ENCODE assay signal across 12 mouse cellular contexts in genomic region chr5:88889326-88889725, GRCm38 (mm10). TPM values are rescaled to one million over a fixed set of nuclear protein-coding genes. Genes with fewer than 3 reads are reported as not detected.
A peak's percentile ranks its signal among the peaks of the same experiment; 100 is the strongest.
DNase-seq lines count a peak whose midpoint lies in the region; ATAC-seq and TF ChIP-seq lines count a peak whose summit lies in the region.
"Had no signal": no experiment of that assay in that cellular context is flagged by ENCODE, and none has a peak within 500 bp of the region (broad histone marks: within the 10 kb centered on the region; RNA-seq: fewer than 3 reads in every experiment).

No protein-coding gene starts in this region.

- no peak overlapping the region for H3K4me3 ChIP-seq in lung, postnatal 0 days (ENCODE audit: low read depth, low read length)
- no peak overlapping the region for H3K4me3 ChIP-seq in intestine, embryonic 15.5 days (replicated peaks)
- H3K4me3 ChIP-seq in olfactory bulb, adult 2 months (ENCODE audit: insufficient read depth, low read depth, low read length): no peak overlapping the region
- H3K4me3 ChIP-seq in hindbrain, embryonic 11.5 days (ENCODE audit: low read depth, low read length): no peak overlapping the region

- TF ChIP-seq EP300 in lung, postnatal 0 days (IDR thresholded peaks at IDR 0.05): no peak

- H3K4me2 ChIP-seq in lung, postnatal 0 days (replicated peaks; ENCODE audit: low read depth, low read length): no peak overlapping the region
- peak overlapping the region; percentile 22; the same call in 1 of the 2 replicates for H3K4me2 ChIP-seq in intestine, embryonic 15.5 days (replicated peaks)
- H3K4me2 ChIP-seq in hindbrain, embryonic 11.5 days (replicated peaks; ENCODE audit: low read depth, low read length): no peak overlapping the region

- no peaks in the 10 kb centered on the region for H3K9me3 ChIP-seq in lung, postnatal 0 days (ENCODE audit: low read length)
- no peaks in the 10 kb centered on the region for H3K9me3 ChIP-seq in intestine, embryonic 15.5 days
- H3K9me3 ChIP-seq in hindbrain, embryonic 11.5 days (ENCODE audit: control insufficient read depth, low read length): no peaks in the 10 kb centered on the region
- H3K9me3 ChIP-seq: heart, embryonic 13.5 days had no signal

- peak; percentile 28 to 32 for DNase-seq in heart, postnatal 10 days
- no peak for DNase-seq in heart, adult 9 months (ENCODE audit: low spot score in 2 of 2)
- DNase-seq in lung, postnatal 0 days (ENCODE audit: low spot score): peak; percentile 17
- DNase-seq in lung, postnatal 36 days: no peak
- no peak for DNase-seq in hindbrain, embryonic 11.5 days (ENCODE audit: low spot score)
- DNase-seq: kidney, adult 8-10 months; lung, adult 18-20 months; spleen, adult 18-20 months had no signal

- no peak overlapping the region for H3K9ac ChIP-seq in lung, postnatal 0 days (replicated peaks; ENCODE audit: low read depth)
- no peak overlapping the region for H3K9ac ChIP-seq in intestine, embryonic 15.5 days
- no peak overlapping the region for H3K9ac ChIP-seq in hindbrain, embryonic 11.5 days (ENCODE audit: low read depth, low read length)

- peak; percentile 46 for TF ChIP-seq CTCF in lung, postnatal 0 days (IDR thresholded peaks at IDR 0.05)
- TF ChIP-seq CTCF in olfactory bulb, adult 2 months (IDR thresholded peaks at IDR 0.05; ENCODE audit: insufficient read depth, low read depth, low read length): no peak

- no peaks in the 10 kb centered on the region for H3K27me3 ChIP-seq in lung, postnatal 0 days (replicated peaks; ENCODE audit: insufficient read depth, low read length)
- H3K27me3 ChIP-seq in intestine, embryonic 15.5 days (replicated peaks): no peaks in the 10 kb centered on the region
- peaks cover 7% of the 10 kb centered on the region; the same call in 1 of the 2 replicates for H3K27me3 ChIP-seq in hindbrain, embryonic 11.5 days (ENCODE audit: control insufficient read depth, insufficient read depth, low read length)

- no peak for ATAC-seq in lung, postnatal 0 days
- ATAC-seq in intestine, embryonic 15.5 days: no peak
- ATAC-seq in erythroid progenitor cell, adult 5-6 weeks (replicated peaks; ENCODE audit: low FRiP score, poor library complexity, severe bottlenecking): no peak
- no peak for ATAC-seq in hindbrain, embryonic 11.5 days (ENCODE audit: low FRiP score)

- no peaks in the 10 kb centered on the region for H3K36me3 ChIP-seq in lung, postnatal 0 days (ENCODE audit: insufficient read depth, low read length)
- no peaks in the 10 kb centered on the region for H3K36me3 ChIP-seq in intestine, embryonic 15.5 days
- H3K36me3 ChIP-seq in hindbrain, embryonic 11.5 days (ENCODE audit: control insufficient read depth, insufficient read depth, low read length): no peaks in the 10 kb centered on the region
- H3K36me3 ChIP-seq: heart, embryonic 13.5 days had no signal

- no peaks in the 10 kb centered on the region for H3K4me1 ChIP-seq in lung, postnatal 0 days (ENCODE audit: insufficient read depth, low read depth, low read length)
- H3K4me1 ChIP-seq in intestine, embryonic 15.5 days (replicated peaks): peaks cover 11% of the 10 kb centered on the region; the same call in 1 of the 2 replicates
- H3K4me1 ChIP-seq in olfactory bulb, adult 2 months (ENCODE audit: control insufficient read depth, insufficient read depth, low read length): peaks cover 4% of the 10 kb centered on the region; the same call in 1 of the 2 replicates
- H3K4me1 ChIP-seq in hindbrain, embryonic 11.5 days (replicated peaks; ENCODE audit: control insufficient read depth, insufficient read depth, low read length): peaks cover 4% of the 10 kb centered on the region; the same call in 1 of the 2 replicates

- intact Hi-C loops in heart, postnatal 10 days (cut with DNase I): loop anchor here (5.0 to 10.0 kb wide), 2 partner anchors 38 to 175 kb away; no protein-coding TSS in a partner anchor

- TF ChIP-seq POLR2A in olfactory bulb, adult 2 months (IDR thresholded peaks at IDR 0.05; ENCODE audit: insufficient read depth, low read depth, low read length): no peak

- no peak overlapping the region for H3K27ac ChIP-seq in lung, postnatal 0 days (ENCODE audit: low read length)
- no peak overlapping the region for H3K27ac ChIP-seq in intestine, embryonic 15.5 days
- peak overlapping the region; percentile 26; the same call in 1 of the 2 replicates for H3K27ac ChIP-seq in olfactory bulb, adult 2 months (ENCODE audit: insufficient read depth, low read depth, low read length)
- H3K27ac ChIP-seq in hindbrain, embryonic 11.5 days (ENCODE audit: low read depth, low read length): no peak overlapping the region
- H3K27ac ChIP-seq: heart, embryonic 13.5 days had no signal

- 30% methylated on average over 4 of the region's 4 CpGs for WGBS in lung, postnatal 0 days
- WGBS in intestine, embryonic 15.5 days: 37% methylated on average over 4 of the region's 4 CpGs
- WGBS in olfactory bulb, adult 2 months: 24% methylated on average over 4 of the region's 4 CpGs
- 36% methylated on average over 4 of the region's 4 CpGs for WGBS in hindbrain, embryonic 11.5 days

RNA-seq across cellular contexts. Expression of gene Slc4a4, which starts 2.7 kb away (rescaled TPM):
- 10 to 100 TPM; 34.1 to 44.1 TPM for total RNA-seq in heart, postnatal 10 days (2021)
- 2.9 and 4.0 TPM in 2 replicates for polyA plus RNA-seq in lung, postnatal 0 days (2015; fragmentation: Nextera tagmentation; extraction: Ambion mirVana)
- 4.6 and 4.7 TPM in 2 replicates for polyA plus RNA-seq in intestine, embryonic 15.5 days (2015; fragmentation: Nextera tagmentation; extraction: Ambion mirVana)
- 154 and 905 TPM in 2 replicates for polyA plus RNA-seq in olfactory bulb, adult 2 months (2012; ENCODE audit: insufficient read depth, insufficient read length, low replicate concordance, missing spikeins)
- total RNA-seq in erythroid progenitor cell, adult 5-6 weeks (2015; ENCODE audit: low replicate concordance): not detected in 2 replicates
- not detected in 2 replicates for total RNA-seq in erythroid progenitor cell, adult 5-6 weeks (2017; ENCODE audit: low replicate concordance)
- polyA plus RNA-seq in hindbrain, embryonic 11.5 days (2014; fragmentation: Nextera tagmentation; extraction: Ambion mirVana): 1.6 and 2.6 TPM in 2 replicates

Comparison
In these comparisons a context has a peak if more than half of its experiments do, and no peak if none do; other contexts are left out.
1. DNase-seq: peak in heart, postnatal 10 days (2 of 2) and lung, postnatal 0 days (single experiment); none in heart, adult 9 months (0 of 2), lung, postnatal 36 days (single experiment) and hindbrain, embryonic 11.5 days (single experiment).
2. RNA of gene Slc4a4, which starts 2.7 kb away (polyA plus RNA-seq): 154 to 905 TPM in olfactory bulb, adult 2 months; 4.6 to 4.7 TPM in intestine, embryonic 15.5 days, 2.9 to 4.0 TPM in lung, postnatal 0 days and 1.6 to 2.6 TPM in hindbrain, embryonic 11.5 days; every median in the first group is over 10 times any median in the second.